Comparison of ENCODE assay signal across 17 mouse cellular contexts in the genomic region with DNA sequence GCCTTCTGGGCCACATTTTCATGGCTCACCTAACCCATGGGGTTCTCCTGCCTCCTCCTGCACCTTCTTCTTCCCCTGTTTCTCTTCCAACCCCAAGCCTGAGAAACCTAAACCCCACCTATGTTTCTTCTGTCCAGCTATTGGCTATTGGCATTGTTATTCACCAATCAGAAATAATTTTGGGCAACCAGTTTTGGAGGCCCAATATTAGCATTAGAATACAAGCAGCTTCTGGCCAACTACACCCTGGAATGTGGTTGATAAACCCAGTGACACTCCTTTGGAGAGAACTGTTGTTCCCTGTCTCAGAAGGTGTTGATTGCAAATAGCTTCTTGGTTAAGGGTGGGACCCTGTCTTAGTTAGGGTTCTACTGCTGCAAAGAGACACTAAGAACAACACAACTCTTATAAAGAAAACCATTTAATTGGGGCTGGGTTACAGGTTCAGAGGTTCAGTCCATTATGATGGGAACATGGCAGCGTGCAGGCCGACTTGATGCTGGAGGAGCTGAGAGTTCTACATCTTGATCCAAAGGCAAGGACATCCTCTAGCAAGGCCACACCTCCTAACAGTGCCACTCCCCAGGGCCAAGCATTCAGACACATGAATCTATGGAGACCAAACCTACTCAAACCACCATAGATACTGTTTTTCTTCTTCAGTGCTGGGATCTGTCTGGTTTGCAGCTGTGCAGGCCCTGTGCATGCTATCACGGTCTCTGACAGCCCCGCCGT.
"Had no signal": no experiment of that assay in that cellular context is flagged by ENCODE, and none has a peak within 500 bp of the region (broad histone marks: within the 10 kb centered on the region; RNA-seq: fewer than 3 reads in every experiment).

No protein-coding gene starts in this region.

- ATAC-seq: liver, postnatal 0 days; lung, postnatal 0 days; midbrain, embryonic 15.5 days had no signal

- DNase-seq: liver, postnatal 0 days; lung, adult 2 months; lung, postnatal 14 days; lung, postnatal 36 days; right cerebral cortex, postnatal 14 days; thymus, adult 2 months; thymus, postnatal 25 days; thymus, postnatal 4 days had no signal

- H3K4me3 ChIP-seq: lung, embryonic 15.5 days; midbrain, embryonic 10.5 days; midbrain, embryonic 12.5 days; midbrain, embryonic 15.5 days; neural tube, embryonic 12.5 days; stomach, embryonic 15.5 days had no signal

- H3K4me1 ChIP-seq: lung, embryonic 15.5 days; stomach, embryonic 15.5 days had no signal

- H3K27ac ChIP-seq: lung, embryonic 15.5 days; macrophage; midbrain, embryonic 10.5 days; midbrain, embryonic 12.5 days; midbrain, embryonic 15.5 days; neural tube, embryonic 12.5 days; stomach, embryonic 15.5 days; stomach, postnatal 0 days had no signal

- H3K9me3 ChIP-seq: midbrain, embryonic 12.5 days; midbrain, embryonic 15.5 days; neural tube, embryonic 12.5 days; stomach, embryonic 15.5 days had no signal

- H3K4me2 ChIP-seq: lung, embryonic 15.5 days; midbrain, embryonic 12.5 days; midbrain, embryonic 15.5 days; neural tube, embryonic 12.5 days; stomach, embryonic 15.5 days had no signal

- H3K27me3 ChIP-seq: lung, embryonic 15.5 days; midbrain, embryonic 12.5 days; midbrain, embryonic 15.5 days; neural tube, embryonic 12.5 days; stomach, embryonic 15.5 days had no signal

- H3K9ac ChIP-seq: liver, postnatal 0 days; lung, embryonic 15.5 days; midbrain, embryonic 12.5 days; midbrain, embryonic 15.5 days; neural tube, embryonic 12.5 days; stomach, embryonic 15.5 days had no signal
